Mouse (Mus musculus) hindbrain, embryonic 16.5 days (tissue): ENCODE measurements around the gene Rora. TPM values are rescaled to one million over a fixed set of nuclear protein-coding genes. Genes with fewer than 3 reads are reported as not detected.

Experiments
- ATAC-seq: fragments of 200-750 bp; cut with Nextera tagmentation; 2 replicates; pipeline ENCODE4 v1.8.0; 2017; ENCODE audit warnings: moderate TSS enrichment, moderate library complexity
- H3K27ac ChIP-seq: fragments of 300-500 bp; sonication (generic); 2 replicates; pipeline ENCODE4 v1.5.1; 2014; ENCODE audit warnings: low read depth, mild to moderate bottlenecking, control low read depth, low read length, moderate library complexity
- H3K27me3 ChIP-seq: fragments of 300-500 bp; sonication (generic); replicated peaks from 2 replicates; pipeline ENCODE4 v1.6.1; 2014; ENCODE audit warnings: low read length; ENCODE audit not compliant: control insufficient read depth, insufficient read depth
- H3K36me3 ChIP-seq: fragments of 300-500 bp; sonication (generic); 2 replicates; pipeline ENCODE4 v1.6.1; 2014; ENCODE audit warnings: mild to moderate bottlenecking, low read length, moderate library complexity, mixed read lengths; ENCODE audit not compliant: control insufficient read depth, insufficient read depth
- H3K4me1 ChIP-seq: fragments of 300-500 bp; sonication (generic); 2 replicates; pipeline ENCODE4 v1.6.1; 2014; ENCODE audit warnings: low read depth, low read length; ENCODE audit not compliant: control insufficient read depth, insufficient read depth
- H3K4me2 ChIP-seq: fragments of 300-500 bp; sonication (generic); 2 replicates; pipeline ENCODE4 v1.6.1; 2014; ENCODE audit warnings: mild to moderate bottlenecking, low read length, control low read depth, moderate library complexity
- H3K4me3 ChIP-seq: fragments of 300-500 bp; sonication (generic); 2 replicates; pipeline ENCODE4 v1.5.1; 2014; ENCODE audit warnings: mild to moderate bottlenecking, low read length, control low read depth, moderate library complexity
- H3K9ac ChIP-seq: fragments of 300-500 bp; sonication (generic); 2 replicates; pipeline ENCODE4 v1.6.1; 2014; ENCODE audit warnings: low read depth, mild to moderate bottlenecking, control low read depth, low read length, moderate library complexity
- H3K9me3 ChIP-seq: fragments of 300-500 bp; sonication (generic); 2 replicates; pipeline ENCODE4 v1.6.1; 2014; ENCODE audit warnings: mild to moderate bottlenecking, low read length, moderate library complexity; ENCODE audit not compliant: control insufficient read depth
- WGBS: fragments of 180-500 bp; shearing (Covaris S2); extraction: QIAGEN DNeasy Blood & Tissue Kit; methylation state at CpG from one replicate; pipeline ENCODE4 v1.1.7; 2014; 5-methylcytosine and 5-hydroxymethylcytosine counted together
- polyA plus RNA-seq: library from polyadenylated mRNA; unstranded; fragments of >200 nt; fragmentation: Nextera tagmentation; extraction: Ambion mirVana; gene quantifications from 2 replicates; pipeline ENCODE4 v1.2.1, GENCODE M21; 2015

Rora gene
- polyA plus RNA-seq, 1 experiment from 2014 or later = 38.3 TPM

- WGBS = 76% methylated on average over 1 of the region's 1 CpGs
- H3K4me1 ChIP-seq = peaks cover 11% of the 10 kb centered on the region
- H3K27me3 ChIP-seq = no peaks in the 10 kb centered on the region
- H3K4me2 ChIP-seq = no peak overlapping the region
- H3K9ac ChIP-seq = no peak overlapping the region
- H3K36me3 ChIP-seq = no peaks in the 10 kb centered on the region
- H3K9me3 ChIP-seq = no peaks in the 10 kb centered on the region
- no peak for ATAC-seq
- no peak overlapping the region for H3K27ac ChIP-seq
- H3K4me3 ChIP-seq = no peak overlapping the region
Measured at GRCm38 (mm10) chr9:68699341-68699740, 45.8 kb downstream of the Rora start.

DNA sequence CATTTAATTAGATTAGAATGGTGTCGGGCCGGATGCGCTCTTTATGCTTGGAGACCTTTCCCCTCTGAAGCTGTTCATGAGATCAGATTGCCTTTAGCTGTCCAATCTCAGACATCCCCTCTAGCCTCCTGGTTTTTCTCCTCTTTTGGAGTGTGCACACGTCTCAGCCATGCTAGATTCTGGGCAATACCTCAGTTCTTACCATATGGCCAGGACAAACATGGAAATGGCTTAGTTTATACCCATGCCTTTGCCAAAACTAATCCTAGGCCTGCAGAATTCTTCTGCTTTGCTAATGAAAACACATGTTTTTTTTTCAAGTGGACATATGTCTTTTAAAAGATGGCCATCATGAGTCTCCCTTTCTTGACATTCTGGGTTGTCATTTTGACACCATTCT is 46.3 kb downstream of the Rora start:
- H3K36me3 ChIP-seq = no peaks in the 10 kb centered on the region
- 54% methylated on average over 4 of the region's 4 CpGs for WGBS
- H3K9me3 ChIP-seq = no peaks in the 10 kb centered on the region
- no peaks in the 10 kb centered on the region for H3K27me3 ChIP-seq
- no peak for ATAC-seq
- no peak overlapping the region for H3K27ac ChIP-seq
- no peak overlapping the region for H3K4me2 ChIP-seq
- peaks cover 11% of the 10 kb centered on the region for H3K4me1 ChIP-seq
- H3K9ac ChIP-seq = no peak overlapping the region
- no peak overlapping the region for H3K4me3 ChIP-seq

DNA sequence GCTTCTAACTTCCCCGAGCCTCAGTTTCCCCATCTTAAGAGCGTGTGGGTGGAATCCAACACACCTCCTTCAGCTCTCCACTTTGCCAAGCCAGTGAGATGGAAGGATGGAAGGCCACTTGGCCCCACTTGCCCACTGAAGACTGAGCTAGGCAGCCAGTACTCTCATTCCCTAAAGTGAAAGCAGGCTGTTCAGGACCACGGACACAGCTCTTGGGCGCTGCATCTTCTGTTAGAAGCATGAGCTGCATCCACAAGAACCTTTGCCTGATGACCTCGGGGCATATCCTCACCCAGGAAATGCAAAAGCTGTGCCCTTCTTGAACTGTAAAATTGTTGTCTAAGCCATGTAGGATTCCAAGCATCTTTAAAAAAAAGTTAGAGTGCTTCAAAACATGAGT is 54.0 kb downstream of the Rora start:
- ATAC-seq = no peak
- peaks cover 4% of the 10 kb centered on the region for H3K4me1 ChIP-seq
- no peaks in the 10 kb centered on the region for H3K36me3 ChIP-seq
- no peak overlapping the region for H3K27ac ChIP-seq
- no peaks in the 10 kb centered on the region for H3K27me3 ChIP-seq
- WGBS = 80% methylated on average over 5 of the region's 5 CpGs
- no peaks in the 10 kb centered on the region for H3K9me3 ChIP-seq
- H3K4me3 ChIP-seq = no peak overlapping the region
- H3K9ac ChIP-seq = no peak overlapping the region
- H3K4me2 ChIP-seq = no peak overlapping the region

GRCm38 (mm10) chr9:68709232-68709631 is 55.6 kb downstream of the Rora start:
- no peak overlapping the region for H3K27ac ChIP-seq
- H3K36me3 ChIP-seq = no peaks in the 10 kb centered on the region
- no peak overlapping the region for H3K9ac ChIP-seq
- no peak overlapping the region for H3K4me2 ChIP-seq
- 47% methylated on average over 8 of the region's 8 CpGs for WGBS
- ATAC-seq = no peak
- no peaks in the 10 kb centered on the region for H3K27me3 ChIP-seq
- H3K4me3 ChIP-seq = no peak overlapping the region
- H3K4me1 ChIP-seq = peaks cover 4% of the 10 kb centered on the region
- no peaks in the 10 kb centered on the region for H3K9me3 ChIP-seq

DNA sequence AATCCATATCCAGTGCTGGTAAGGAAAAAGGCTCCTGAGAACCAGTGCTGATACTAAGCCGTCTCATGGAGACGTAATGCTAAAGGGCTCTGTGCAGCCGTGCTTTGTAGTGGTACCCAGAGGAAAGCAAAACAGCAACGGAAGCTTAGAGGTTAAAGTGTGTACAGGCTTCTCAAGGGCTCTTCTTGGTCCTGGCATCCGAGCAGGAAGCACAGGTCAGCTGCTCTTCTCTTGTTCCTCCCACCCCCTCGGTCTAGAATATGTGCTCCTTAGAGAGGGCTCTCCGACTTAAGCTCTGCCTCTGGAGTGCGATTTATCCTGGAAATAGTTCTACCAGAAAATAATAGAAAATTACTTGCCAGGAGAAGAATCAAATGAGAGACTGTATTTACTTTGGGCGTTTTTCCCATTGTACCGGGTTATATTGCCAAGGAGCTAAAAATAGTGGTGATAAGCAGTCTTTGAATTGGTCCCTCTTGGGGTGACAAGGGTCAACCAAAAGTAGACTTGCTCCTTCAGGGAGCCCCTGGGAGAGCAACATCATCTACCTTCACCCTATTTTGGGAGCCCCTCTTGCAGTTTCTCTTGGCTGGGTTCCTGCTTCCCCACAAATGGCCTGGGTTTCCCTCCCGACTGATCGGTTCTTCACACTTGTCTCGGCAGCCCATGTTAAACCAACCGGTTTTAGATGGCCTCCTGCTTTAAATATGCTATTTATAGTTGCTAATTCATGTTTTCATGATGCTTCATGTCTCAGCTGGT is 57.5 kb downstream of the Rora start:
- no peaks in the 10 kb centered on the region for H3K27me3 ChIP-seq
- ATAC-seq = no peak
- H3K36me3 ChIP-seq = no peaks in the 10 kb centered on the region
- H3K27ac ChIP-seq = no peak overlapping the region
- no peak overlapping the region for H3K4me2 ChIP-seq
- 56% methylated on average over 14 of the region's 14 CpGs for WGBS
- no peaks in the 10 kb centered on the region for H3K9me3 ChIP-seq
- H3K9ac ChIP-seq = no peak overlapping the region
- no peak overlapping the region for H3K4me3 ChIP-seq
- peaks cover 4% of the 10 kb centered on the region for H3K4me1 ChIP-seq

- ATAC-seq = no peak
- H3K9ac ChIP-seq = no peak overlapping the region
- no peaks in the 10 kb centered on the region for H3K36me3 ChIP-seq
- no peaks in the 10 kb centered on the region for H3K27me3 ChIP-seq
- no peak overlapping the region for H3K27ac ChIP-seq
- 17% methylated on average over 5 of the region's 5 CpGs for WGBS
- no peaks in the 10 kb centered on the region for H3K9me3 ChIP-seq
- no peak overlapping the region for H3K4me3 ChIP-seq
- H3K4me1 ChIP-seq = no peaks in the 10 kb centered on the region
- H3K4me2 ChIP-seq = no peak overlapping the region
Measured at GRCm38 (mm10) chr9:68716961-68717360, 63.4 kb downstream of the Rora start.

DNA sequence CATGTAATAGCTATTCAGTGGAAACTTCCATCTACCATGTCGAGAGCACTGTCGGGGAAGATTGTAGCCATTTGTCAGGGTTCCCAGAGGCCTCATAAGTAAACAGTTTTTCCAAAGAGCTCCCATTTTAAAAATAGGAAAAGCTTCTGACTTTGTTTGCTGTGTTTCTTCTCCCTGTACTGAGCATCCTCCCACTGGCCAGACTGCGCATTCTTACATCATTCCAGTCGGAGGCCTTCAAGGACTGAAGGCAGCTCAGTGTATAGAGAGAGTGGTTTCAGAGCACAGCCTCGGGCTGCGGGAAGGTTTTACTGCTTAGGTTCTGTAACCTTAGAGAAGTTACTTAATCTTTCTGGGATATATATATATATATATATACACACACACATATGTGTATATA is 64.8 kb downstream of the Rora start:
- no peak overlapping the region for H3K27ac ChIP-seq
- H3K4me1 ChIP-seq = no peaks in the 10 kb centered on the region
- H3K4me2 ChIP-seq = no peak overlapping the region
- no peaks in the 10 kb centered on the region for H3K9me3 ChIP-seq
- no peaks in the 10 kb centered on the region for H3K27me3 ChIP-seq
- no peak overlapping the region for H3K4me3 ChIP-seq
- ATAC-seq = no peak
- 90% methylated on average over 6 of the region's 6 CpGs for WGBS
- H3K36me3 ChIP-seq = no peaks in the 10 kb centered on the region
- no peak overlapping the region for H3K9ac ChIP-seq

DNA sequence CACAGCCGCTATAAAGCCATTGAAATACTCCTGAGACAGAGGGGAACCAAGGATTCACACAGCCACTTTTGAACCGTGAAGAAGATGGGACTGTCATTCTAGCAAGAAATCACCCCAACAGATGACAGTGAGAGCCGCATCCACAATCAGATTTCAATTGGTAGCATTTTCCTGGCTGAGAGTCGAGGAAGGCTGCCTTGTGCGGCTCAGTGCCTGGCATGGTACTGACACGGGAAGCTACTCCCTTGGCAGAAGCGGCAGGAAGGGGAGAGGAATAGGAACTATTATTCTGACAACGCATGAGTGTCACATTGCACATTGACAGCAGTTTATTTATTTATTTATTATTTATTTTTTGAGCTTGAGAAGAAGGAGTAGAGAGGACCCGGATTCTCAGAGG is 65.7 kb downstream of the Rora start:
- Histone ChIP-seq H3K9ac (no peak overlapping the region), H3K27me3 (no peaks in the 10 kb centered on the region), H3K27ac (no peak overlapping the region), H3K4me1 (no peaks in the 10 kb centered on the region), H3K4me2 (no peak overlapping the region), H3K9me3 (no peaks in the 10 kb centered on the region), H3K36me3 (no peaks in the 10 kb centered on the region), H3K4me3 (no peak overlapping the region)
- no peak for ATAC-seq
- 75% methylated on average over 9 of the region's 9 CpGs for WGBS

DNA sequence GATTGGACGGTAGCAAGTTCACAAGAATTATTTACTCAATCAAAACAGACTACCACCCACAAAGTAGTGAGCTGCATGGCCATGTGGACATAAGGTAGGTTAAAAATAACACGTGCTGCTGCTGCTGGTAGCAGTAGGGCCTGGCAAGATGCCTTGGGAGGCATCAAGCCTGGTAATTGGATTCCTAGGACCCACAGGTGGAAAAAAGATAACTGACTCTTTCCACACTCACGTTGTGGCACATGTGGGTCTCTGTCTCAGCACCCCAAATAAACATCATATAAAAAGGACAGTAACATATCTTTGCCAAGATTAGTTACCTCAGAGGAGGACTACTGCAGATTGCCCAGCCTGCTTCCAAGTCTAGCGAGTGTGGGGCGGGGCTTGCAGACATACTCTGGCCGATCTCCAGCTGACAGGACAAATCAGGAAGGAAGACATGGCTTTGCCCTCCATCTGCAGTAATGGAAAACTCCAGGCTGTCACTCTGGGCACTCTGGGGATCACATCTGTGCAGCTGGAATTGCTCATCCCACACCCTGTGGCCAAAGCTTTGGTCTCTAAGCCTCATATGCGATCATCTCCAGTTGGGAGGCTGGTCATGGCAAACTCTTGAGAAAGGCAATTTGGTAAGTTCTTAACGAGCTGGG is 71.2 kb downstream of the Rora start:
- Histone ChIP-seq H3K27ac (no peak overlapping the region), H3K36me3 (no peaks in the 10 kb centered on the region), H3K27me3 (no peaks in the 10 kb centered on the region), H3K4me3 (no peak overlapping the region), H3K4me1 (no peaks in the 10 kb centered on the region), H3K9ac (no peak overlapping the region), H3K9me3 (no peaks in the 10 kb centered on the region), H3K4me2 (no peak overlapping the region)
- no peak for ATAC-seq
- WGBS = 87% methylated on average over 8 of the region's 8 CpGs
